Mouse (Mus musculus) stomach, postnatal 0 days (tissue): ENCODE data around the gene Adgra3.

Source experiments
- CTCF ChIP-seq: IDR thresholded peaks from 2 replicates; pipeline ENCODE4 v1.5.1; 2016; ENCODE audit warnings: antibody characterized with exemption, low read depth, mild to moderate bottlenecking, moderate library complexity
- EP300 ChIP-seq: optimal IDR thresholded peaks from 2 replicates; pipeline ENCODE3; 2016; ENCODE audit warnings: antibody characterized with exemption

DNA sequence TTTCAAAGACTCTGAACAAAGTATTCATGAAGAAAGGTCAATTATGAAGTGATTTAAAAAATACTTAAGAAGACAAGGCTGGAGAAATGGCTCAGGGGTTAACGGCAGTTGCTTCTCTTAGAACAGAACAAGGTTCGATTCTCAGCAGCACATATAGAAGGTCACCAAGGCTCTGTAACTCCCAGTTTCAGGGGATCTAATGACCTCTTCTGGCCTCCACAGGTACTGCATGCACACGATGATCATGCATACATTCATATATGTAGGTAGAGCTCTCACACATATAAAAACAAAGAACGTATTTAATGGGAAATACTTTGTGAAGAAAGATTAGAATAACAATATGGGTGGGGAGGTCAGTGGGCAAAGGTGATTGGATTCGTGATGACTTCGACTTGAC lies 56.5 kb downstream of the Adgra3 start:
- TF ChIP-seq CTCF (peak; percentile 76), EP300 (no peak)
